Comparison of ENCODE assay signal across 14 mouse cellular contexts in the genomic region with DNA sequence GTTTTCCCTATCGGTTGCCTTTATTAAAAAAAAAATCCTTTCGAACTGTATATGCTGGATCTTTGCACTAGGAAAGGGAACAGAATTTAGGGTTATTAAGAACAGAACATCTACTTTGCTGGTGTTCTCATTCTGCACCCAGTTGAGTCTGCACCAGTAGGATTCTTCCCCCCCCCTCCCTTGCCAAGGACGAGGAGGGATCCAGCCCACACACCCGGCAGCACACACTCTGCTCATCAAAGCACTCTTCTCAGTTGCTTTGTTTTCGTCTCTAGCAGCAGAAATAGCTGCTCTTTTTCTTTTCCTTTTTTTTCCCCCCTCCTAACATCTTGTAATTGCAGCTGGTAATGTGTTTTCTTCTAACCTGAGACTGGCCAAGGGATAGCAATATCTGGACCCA.
DNase-seq lines count a peak whose midpoint lies in the region; ATAC-seq lines count a peak whose summit lies in the region.
"Had no signal": no experiment of that assay in that cellular context is flagged by ENCODE, and none has a peak within 500 bp of the region (broad histone marks: within the 10 kb centered on the region; RNA-seq: fewer than 3 reads in every experiment).

No protein-coding gene starts in this region.

- ATAC-seq in hindbrain, embryonic 13.5 days (ENCODE audit: low FRiP score) = no peak
- no peak for ATAC-seq in hindbrain, embryonic 11.5 days (ENCODE audit: low FRiP score)
- no peak for ATAC-seq in midbrain, embryonic 15.5 days (replicated peaks)

- WGBS in hindbrain, embryonic 13.5 days = 43% methylated on average over 5 of the region's 5 CpGs
- WGBS in hindbrain, embryonic 11.5 days = 64% methylated on average over 5 of the region's 5 CpGs
- WGBS in midbrain, embryonic 15.5 days = 39% methylated on average over 5 of the region's 5 CpGs

- peaks cover 49% of the 10 kb centered on the region for H3K4me1 ChIP-seq in hindbrain, embryonic 13.5 days (replicated peaks)
- no peaks in the 10 kb centered on the region for H3K4me1 ChIP-seq in hindbrain, embryonic 11.5 days (replicated peaks; ENCODE audit: control insufficient read depth, insufficient read depth, low read length)
- H3K4me1 ChIP-seq in midbrain, embryonic 15.5 days = peaks cover 40% of the 10 kb centered on the region
- H3K4me1 ChIP-seq: limb, embryonic 15.5 days had no signal

- H3K27ac ChIP-seq in hindbrain, embryonic 13.5 days = peak overlapping the region; percentile 79
- H3K27ac ChIP-seq in hindbrain, embryonic 11.5 days (ENCODE audit: low read depth, low read length) = no peak overlapping the region
- peak overlapping the region; percentile 65 for H3K27ac ChIP-seq in midbrain, embryonic 15.5 days
- H3K27ac ChIP-seq: embryonic facial prominence, embryonic 13.5 days; limb, embryonic 15.5 days had no signal

- no peak overlapping the region for H3K4me3 ChIP-seq in hindbrain, embryonic 13.5 days
- no peak overlapping the region for H3K4me3 ChIP-seq in hindbrain, embryonic 11.5 days (ENCODE audit: low read depth, low read length)
- no peak overlapping the region for H3K4me3 ChIP-seq in midbrain, embryonic 15.5 days
- H3K4me3 ChIP-seq: embryonic facial prominence, embryonic 13.5 days; limb, embryonic 15.5 days had no signal

- peak overlapping the region; percentile 46; the same call in 1 of the 2 replicates for H3K9ac ChIP-seq in hindbrain, embryonic 13.5 days
- H3K9ac ChIP-seq in hindbrain, embryonic 11.5 days (ENCODE audit: low read depth, low read length) = no peak overlapping the region
- 0 out of 2 replicates have a peak overlapping the region, but pooled peaks have one; percentile 8 for H3K9ac ChIP-seq in midbrain, embryonic 15.5 days
- H3K9ac ChIP-seq: embryonic facial prominence, embryonic 13.5 days; limb, embryonic 15.5 days had no signal

- no peaks in the 10 kb centered on the region for H3K9me3 ChIP-seq in hindbrain, embryonic 13.5 days
- H3K9me3 ChIP-seq in hindbrain, embryonic 11.5 days (ENCODE audit: control insufficient read depth, low read length) = no peaks in the 10 kb centered on the region
- H3K9me3 ChIP-seq in midbrain, embryonic 15.5 days = no peaks in the 10 kb centered on the region
- H3K9me3 ChIP-seq: embryonic facial prominence, embryonic 13.5 days; limb, embryonic 15.5 days had no signal

- H3K27me3 ChIP-seq in hindbrain, embryonic 13.5 days = no peaks in the 10 kb centered on the region
- no peaks in the 10 kb centered on the region for H3K27me3 ChIP-seq in hindbrain, embryonic 11.5 days (ENCODE audit: control insufficient read depth, insufficient read depth, low read length)
- no peaks in the 10 kb centered on the region for H3K27me3 ChIP-seq in midbrain, embryonic 15.5 days (replicated peaks)
- H3K27me3 ChIP-seq: embryonic facial prominence, embryonic 13.5 days; limb, embryonic 15.5 days had no signal

- no peaks in the 10 kb centered on the region for H3K36me3 ChIP-seq in hindbrain, embryonic 13.5 days
- no peaks in the 10 kb centered on the region for H3K36me3 ChIP-seq in hindbrain, embryonic 11.5 days (ENCODE audit: control insufficient read depth, insufficient read depth, low read length)
- H3K36me3 ChIP-seq in midbrain, embryonic 15.5 days (replicated peaks) = no peaks in the 10 kb centered on the region
- H3K36me3 ChIP-seq: embryonic facial prominence, embryonic 13.5 days; limb, embryonic 15.5 days had no signal

- no peak overlapping the region for H3K4me2 ChIP-seq in hindbrain, embryonic 13.5 days
- no peak overlapping the region for H3K4me2 ChIP-seq in hindbrain, embryonic 11.5 days (replicated peaks; ENCODE audit: low read depth, low read length)
- no peak overlapping the region for H3K4me2 ChIP-seq in midbrain, embryonic 15.5 days
- H3K4me2 ChIP-seq: embryonic facial prominence, embryonic 13.5 days; limb, embryonic 15.5 days had no signal

- no peak for DNase-seq in hindbrain, embryonic 11.5 days (ENCODE audit: low spot score)
- peak; percentile 81 for DNase-seq in right cerebral cortex, adult 18-20 months
- DNase-seq in right cerebral cortex, postnatal 4 days = no peak
- DNase-seq in ovary, postnatal 10 days (ENCODE audit: low spot score) = no peak
- no peak for DNase-seq in cerebellum, adult 11 months
- DNase-seq: adrenal gland, postnatal 25 days; cerebellum, adult 11-12 months; gastrocnemius, postnatal 36 days; lung, adult 18-20 months; lung, postnatal 4 days had no signal
